Mouse (Mus musculus) heart, postnatal 10 days (tissue): Measurements from ENCODE around the gene Fam102a. TPM values are rescaled to one million over a fixed set of nuclear protein-coding genes. Genes with fewer than 3 reads are reported as not detected.

ENCODE experiments used
- DNase-seq, 2 experiments: peaks; one replicate each; pipeline ENCODE4 v3.0.0; 2021
- intact Hi-C: fragments of 180-260 bp; cut with DNase I; formaldehyde crosslinking; loops from one replicate; pipeline ENCODE4 v1.15.1; 2025
- total RNA-seq, 2 experiments: library from RNA; stranded (reverse); gene quantifications; 2 replicates each; pipeline ENCODE4 v1.2.3; 2021

Fam102a gene
- total RNA-seq, 2 experiments from 2014 or later = 9.7 to 13.0 TPM

- DNase-seq = peak in 1 of 2 experiments; percentile 19
- intact Hi-C loops = no loop called here
Observed at GRCm38 (mm10) chr2:32509896-32510295, 25.2 kb upstream of the Fam102a start.

GRCm38 (mm10) chr2:32512592-32512991 is 22.5 kb upstream of the Fam102a start:
- DNase-seq = no peak
- intact Hi-C loops = no loop called here

- intact Hi-C loops = loop anchor here (2.0 kb wide), 1 partner anchor 20 kb away; the partner anchor contains the start of gene Fam102a
- DNase-seq = peak in 1 of 2 experiments; percentile 28
Observed at GRCm38 (mm10) chr2:32514335-32514734, 20.8 kb upstream of the Fam102a start.

GRCm38 (mm10) chr2:32517233-32517867 is 17.8 kb upstream of the Fam102a start:
- intact Hi-C loops = no loop called here
- DNase-seq = no peak

GRCm38 (mm10) chr2:32520034-32520990 is 14.8 kb upstream of the Fam102a start:
- intact Hi-C loops = no loop called here
- DNase-seq = no peak

- intact Hi-C loops = no loop called here
- DNase-seq = no peak
Observed at GRCm38 (mm10) chr2:32524536-32525031, 10.5 kb upstream of the Fam102a start.

GRCm38 (mm10) chr2:32525816-32526215 is 9.3 kb upstream of the Fam102a start:
- DNase-seq = no peak
- intact Hi-C loops = no loop called here

- no peak for DNase-seq
- intact Hi-C loops = no loop called here
Observed at GRCm38 (mm10) chr2:32527468-32527966, 7.6 kb upstream of the Fam102a start.

- intact Hi-C loops = no loop called here
Observed at GRCm38 (mm10) chr2:32528326-32528725, 6.8 kb upstream of the Fam102a start.

GRCm38 (mm10) chr2:32530479-32530878 is 4.7 kb upstream of the Fam102a start:
- intact Hi-C loops = no loop called here
- no peak for DNase-seq

More at GRCm38 (mm10) chr2:32528326-32528725, 6.8 kb upstream of the Fam102a start:
- no peak for DNase-seq

- intact Hi-C loops = no loop called here
- DNase-seq = no peak
Observed at GRCm38 (mm10) chr2:32533163-32533562, 2.0 kb upstream of the Fam102a start.

- DNase-seq = peak; percentile 63 to 69
- intact Hi-C loops = loop anchor here (2.0 kb wide), 1 partner anchor 19 kb away; no protein-coding TSS in a partner anchor
Observed at GRCm38 (mm10) chr2:32534061-32534732, 935 bp upstream of the Fam102a start.

- DNase-seq = peak; percentile 64 to 65
- intact Hi-C loops = loop anchor here (2.0 kb wide), 1 partner anchor 21 kb away; no protein-coding TSS in a partner anchor
Observed at GRCm38 (mm10) chr2:32535501-32535991, 414 bp downstream of the Fam102a start.

GRCm38 (mm10) chr2:32536086-32536633 is 1.0 kb downstream of the Fam102a start:
- DNase-seq = peak in 1 of 2 experiments; percentile 54
- intact Hi-C loops = loop anchor here (2.0 kb wide), 1 partner anchor 31 kb away; no protein-coding TSS in a partner anchor

- intact Hi-C loops = loop anchor here (2.0 kb wide), 1 partner anchor 30 kb away; no protein-coding TSS in a partner anchor
- peak; percentile 66 to 74 for DNase-seq
Observed at GRCm38 (mm10) chr2:32536634-32537359, 1.7 kb downstream of the Fam102a start.

- intact Hi-C loops = loop anchor here (2.0 kb wide), 1 partner anchor 29 kb away; no protein-coding TSS in a partner anchor
- peak in 1 of 2 experiments; percentile 70 for DNase-seq
Observed at GRCm38 (mm10) chr2:32537360-32537905, 2.3 kb downstream of the Fam102a start.

- DNase-seq = peak; percentile 34 to 42
- intact Hi-C loops = loop anchor here (2.0 kb wide), 1 partner anchor 29 kb away; no protein-coding TSS in a partner anchor
Observed at GRCm38 (mm10) chr2:32537941-32538340, 2.8 kb downstream of the Fam102a start.

GRCm38 (mm10) chr2:32538461-32538860 is 3.3 kb downstream of the Fam102a start:
- intact Hi-C loops = no loop called here
- DNase-seq = peak in 1 of 2 experiments; percentile 15
